Mouse (Mus musculus) olfactory bulb, adult 2 months (tissue): Measurements from ENCODE around the gene Olfr1418.

Experiments used
- CTCF ChIP-seq: fragments of 200-500 bp; IDR thresholded peaks from 2 replicates; pipeline ENCODE4 v1.5.1; 2012; ENCODE audit warnings: low read depth, mild to moderate bottlenecking, low read length, moderate library complexity; ENCODE audit not compliant: insufficient read depth
- POLR2A ChIP-seq: fragments of 200-500 bp; IDR thresholded peaks from 2 replicates; pipeline ENCODE4 v1.6.1; 2012; ENCODE audit warnings: mild to moderate bottlenecking, low read depth, low read length, moderate library complexity; ENCODE audit not compliant: insufficient read depth

DNA sequence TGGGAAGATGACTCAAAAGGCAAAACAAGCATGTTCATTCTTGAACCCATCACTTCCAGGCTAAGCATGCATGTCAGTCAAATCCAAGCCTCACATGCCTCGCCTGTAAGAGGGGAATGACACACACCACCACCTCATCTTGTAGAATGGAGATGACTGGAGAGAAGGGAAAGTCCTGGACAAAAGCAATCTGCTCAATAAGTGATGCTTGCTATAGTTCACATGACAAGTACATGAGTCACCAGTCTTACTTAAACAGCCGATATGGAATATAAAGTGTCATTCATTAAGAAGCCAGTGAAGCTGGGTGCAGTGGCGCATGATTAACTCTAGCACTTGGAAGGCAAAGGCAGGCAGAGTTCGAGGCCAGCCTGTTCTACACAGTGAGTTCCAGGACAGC, 47.7 kb downstream of the Olfr1418 start:
- TF ChIP-seq CTCF = no peak
- TF ChIP-seq POLR2A = no peak
